Mouse (Mus musculus): ENCODE measurements around the gene Arxes2.
"Not testable (repeated sequence)": the region's sequence is repeated elsewhere in the genome, so short reads cannot be mapped to it uniquely, and the experiment has no call there.

The Arxes2 gene

GRCm38 (mm10) chrX:136032799-136033763 is 39.5 kb downstream of the Arxes2 start, which contains the start of gene Arxes1:
Gene Arxes1 (plus strand): TSS chrX:136033367.
- DNase-seq (ENCODE audit: low spot score): not testable (repeated sequence)

GRCm38 (mm10) chrX:136043726-136044125 is 50.1 kb downstream of the Arxes2 start:
- DNase-seq (ENCODE audit: low spot score): no peak
